Mouse (Mus musculus): ENCODE results near the gene Lyplal1. TPM values are rescaled to one million over a fixed set of nuclear protein-coding genes. Genes with fewer than 3 reads are reported as not detected.

Lyplal1 gene
- polyA plus RNA-seq, 1 experiment from 2014 or later = 17.1 TPM

DNA sequence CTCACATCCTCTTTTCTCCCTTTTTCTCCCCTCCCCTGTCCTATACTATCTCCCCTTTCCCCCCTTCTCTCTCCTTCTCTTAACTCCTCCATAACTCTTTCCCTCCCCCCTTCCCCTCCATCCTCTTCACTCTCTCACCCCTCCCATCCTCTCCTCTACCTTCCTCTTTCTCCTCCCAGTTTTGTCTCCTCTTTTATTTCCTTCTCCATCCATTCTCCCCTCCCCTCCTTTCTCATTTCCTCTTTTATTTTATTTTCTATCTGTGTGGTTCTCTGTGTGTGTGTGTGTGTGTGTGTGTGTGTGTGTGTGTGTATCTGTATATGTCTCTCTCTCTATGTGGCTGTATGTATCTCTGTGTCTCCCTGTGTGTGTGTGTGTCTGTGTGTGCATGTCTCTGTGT lies 6.6 kb upstream of the Lyplal1 start:
- Histone ChIP-seq H3K36me3 (no peaks in the 10 kb centered on the region), H3K9me3 (no peaks in the 10 kb centered on the region), H3K4me2 (no peak overlapping the region), H3K27ac (no peak overlapping the region), H3K4me3 (no peak overlapping the region), H3K27me3 (no peaks in the 10 kb centered on the region), H3K9ac (no peak overlapping the region), H3K4me1 (0 out of 2 replicates have a peak, but pooled peaks cover 4% of the 10 kb centered on the region)
- ATAC-seq (ENCODE audit: insufficient number of reproducible peaks, insufficient read depth, low FRiP score, low TSS enrichment, low read depth) = no peak

DNA sequence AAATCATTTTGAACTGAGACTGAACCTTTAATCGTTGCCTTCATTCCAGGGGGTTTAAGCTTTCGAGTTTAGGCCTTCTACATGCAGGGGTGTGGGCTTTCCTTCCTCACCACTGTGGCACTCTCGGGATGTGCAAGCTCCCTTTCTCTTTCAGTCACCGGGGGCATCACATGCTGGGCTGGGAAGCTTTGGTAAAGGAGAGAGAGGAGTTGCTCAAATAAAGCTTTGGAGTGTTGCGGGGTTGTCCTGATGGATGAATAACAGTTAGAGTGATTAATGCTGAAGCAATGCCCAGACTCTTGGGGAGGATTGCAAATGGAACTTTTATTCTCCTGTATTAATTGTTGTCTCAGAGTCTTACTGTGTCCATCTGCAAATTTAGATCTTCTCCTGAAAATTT lies 2.7 kb upstream of the Lyplal1 start:
- 52% methylated on average over 5 of the region's 5 CpGs for WGBS
- H3K27ac ChIP-seq = no peak overlapping the region
- no peaks in the 10 kb centered on the region for H3K9me3 ChIP-seq
- H3K4me3 ChIP-seq = no peak overlapping the region
- no peaks in the 10 kb centered on the region for H3K36me3 ChIP-seq
- H3K4me1 ChIP-seq = peaks cover 9% of the 10 kb centered on the region; the same call in 1 of the 2 replicates
- ATAC-seq (ENCODE audit: insufficient number of reproducible peaks, insufficient read depth, low FRiP score, low TSS enrichment, low read depth) = no peak
- H3K9ac ChIP-seq = no peak overlapping the region
- no peaks in the 10 kb centered on the region for H3K27me3 ChIP-seq
- H3K4me2 ChIP-seq = no peak overlapping the region

- Histone ChIP-seq H3K9me3 (no peaks in the 10 kb centered on the region), H3K4me3 (peak overlapping the region; percentile 73), H3K4me1 (peaks cover 9% of the 10 kb centered on the region; the same call in 1 of the 2 replicates), H3K4me2 (peak overlapping the region; percentile 85), H3K36me3 (peaks cover 5% of the 10 kb centered on the region; the same call in 1 of the 2 replicates), H3K9ac (peak overlapping the region; percentile 87; the same call in 1 of the 2 replicates), H3K27ac (peak overlapping the region; percentile 80; the same call in 1 of the 2 replicates), H3K27me3 (no peaks in the 10 kb centered on the region)
- 57% methylated on average over 7 of the region's 7 CpGs for WGBS
- ATAC-seq (ENCODE audit: insufficient number of reproducible peaks, insufficient read depth, low FRiP score, low TSS enrichment, low read depth) = no peak
Observed at GRCm38 (mm10) chr1:186116086-186116600, 967 bp downstream of the Lyplal1 start.

GRCm38 (mm10) chr1:186102313-186102712 lies 14.8 kb downstream of the Lyplal1 start:
- no peak overlapping the region for H3K4me2 ChIP-seq
- no peak overlapping the region for H3K9ac ChIP-seq
- ATAC-seq (ENCODE audit: insufficient number of reproducible peaks, insufficient read depth, low FRiP score, low TSS enrichment, low read depth) = no peak
- no peak overlapping the region for H3K27ac ChIP-seq
- 91% methylated on average over 8 of the region's 8 CpGs for WGBS
- no peaks in the 10 kb centered on the region for H3K27me3 ChIP-seq
- no peaks in the 10 kb centered on the region for H3K4me1 ChIP-seq
- no peak overlapping the region for H3K4me3 ChIP-seq
- H3K36me3 ChIP-seq = no peaks in the 10 kb centered on the region
- H3K9me3 ChIP-seq = no peaks in the 10 kb centered on the region

DNA sequence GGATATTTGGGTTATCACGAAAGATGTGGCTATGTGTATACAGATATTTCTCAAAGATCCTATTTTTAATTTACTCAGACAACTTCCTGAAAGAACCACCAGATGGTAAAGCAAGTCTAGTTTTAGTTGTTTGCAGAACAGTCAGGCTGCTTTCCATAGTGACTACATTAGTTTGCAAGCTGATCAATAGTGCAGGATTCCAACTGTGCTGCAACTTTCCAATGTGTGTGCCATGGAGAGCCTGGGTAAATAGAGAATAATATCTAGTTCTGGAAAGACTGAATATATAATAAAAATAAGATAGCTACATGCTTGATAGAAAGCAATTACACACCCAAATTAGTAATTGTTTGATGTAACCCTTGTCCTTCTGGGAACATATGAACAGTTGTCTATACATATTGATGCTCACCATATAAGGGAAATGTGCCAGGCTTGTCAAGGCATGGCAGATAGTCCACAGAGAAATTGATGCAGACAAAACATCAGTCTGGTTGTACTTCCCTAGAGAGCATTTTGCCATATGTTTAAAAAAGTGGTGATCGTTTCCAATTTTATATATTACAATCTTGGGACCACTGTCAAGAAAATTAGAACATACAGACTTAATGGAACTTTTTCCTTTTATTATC lies 50.7 kb downstream of the Lyplal1 start:
- H3K4me3 ChIP-seq = no peak overlapping the region
- H3K27ac ChIP-seq = no peak overlapping the region
- 77% methylated on average over 2 of the region's 2 CpGs for WGBS
- H3K9me3 ChIP-seq = no peaks in the 10 kb centered on the region
- no peaks in the 10 kb centered on the region for H3K36me3 ChIP-seq
- no peak for ATAC-seq (ENCODE audit: insufficient number of reproducible peaks, insufficient read depth, low FRiP score, low TSS enrichment, low read depth)
- H3K4me2 ChIP-seq = no peak overlapping the region
- peaks cover 6% of the 10 kb centered on the region; the same call in 1 of the 2 replicates for H3K4me1 ChIP-seq
- H3K27me3 ChIP-seq = no peaks in the 10 kb centered on the region
- H3K9ac ChIP-seq = no peak overlapping the region

GRCm38 (mm10) chr1:186060041-186060440 lies 57.1 kb downstream of the Lyplal1 start:
- Histone ChIP-seq H3K27ac (peak overlapping the region; percentile 44; the same call in 1 of the 2 replicates), H3K4me3 (no peak overlapping the region), H3K4me2 (no peak overlapping the region), H3K36me3 (no peaks in the 10 kb centered on the region), H3K9ac (no peak overlapping the region), H3K27me3 (no peaks in the 10 kb centered on the region; the same call in 1 of the 2 replicates), H3K4me1 (peaks cover 22% of the 10 kb centered on the region), H3K9me3 (no peaks in the 10 kb centered on the region)
- WGBS = 33% methylated on average over 2 of the region's 2 CpGs
- no peak for ATAC-seq (ENCODE audit: insufficient number of reproducible peaks, insufficient read depth, low FRiP score, low TSS enrichment, low read depth)

- no peaks in the 10 kb centered on the region; the same call in 1 of the 2 replicates for H3K27me3 ChIP-seq
- peak overlapping the region; percentile 33; the same call in 1 of the 2 replicates for H3K27ac ChIP-seq
- H3K4me3 ChIP-seq = no peak overlapping the region
- peak overlapping the region; percentile 30; the same call in 1 of the 2 replicates for H3K4me2 ChIP-seq
- H3K9me3 ChIP-seq = no peaks in the 10 kb centered on the region
- 80% methylated on average over 7 of the region's 7 CpGs for WGBS
- no peak for ATAC-seq (ENCODE audit: insufficient number of reproducible peaks, insufficient read depth, low FRiP score, low TSS enrichment, low read depth)
- peaks cover 24% of the 10 kb centered on the region for H3K4me1 ChIP-seq
- no peak overlapping the region for H3K9ac ChIP-seq
- no peaks in the 10 kb centered on the region for H3K36me3 ChIP-seq
Observed at GRCm38 (mm10) chr1:186054227-186054626, 62.9 kb downstream of the Lyplal1 start.

GRCm38 (mm10) chr1:186053280-186054043 lies 63.6 kb downstream of the Lyplal1 start:
- Histone ChIP-seq H3K9ac (no peak overlapping the region), H3K27ac (peak overlapping the region; percentile 33; the same call in 1 of the 2 replicates), H3K9me3 (no peaks in the 10 kb centered on the region), H3K4me1 (peaks cover 24% of the 10 kb centered on the region), H3K36me3 (no peaks in the 10 kb centered on the region), H3K27me3 (no peaks in the 10 kb centered on the region; the same call in 1 of the 2 replicates), H3K4me3 (no peak overlapping the region), H3K4me2 (peak overlapping the region; percentile 30; the same call in 1 of the 2 replicates)
- 40% methylated on average over 12 of the region's 12 CpGs for WGBS
- no peak for ATAC-seq (ENCODE audit: insufficient number of reproducible peaks, insufficient read depth, low FRiP score, low TSS enrichment, low read depth)

GRCm38 (mm10) chr1:186043709-186044452 lies 73.2 kb downstream of the Lyplal1 start:
- Histone ChIP-seq H3K9me3 (no peaks in the 10 kb centered on the region), H3K4me1 (peaks cover 12% of the 10 kb centered on the region; the same call in 1 of the 2 replicates), H3K4me2 (no peak overlapping the region), H3K36me3 (no peaks in the 10 kb centered on the region), H3K4me3 (no peak overlapping the region), H3K9ac (no peak overlapping the region), H3K27me3 (no peaks in the 10 kb centered on the region), H3K27ac (no peak overlapping the region)
- ATAC-seq (ENCODE audit: insufficient number of reproducible peaks, insufficient read depth, low FRiP score, low TSS enrichment, low read depth) = no peak
- 76% methylated on average over 11 of the region's 11 CpGs for WGBS

GRCm38 (mm10) chr1:186041841-186042240 lies 75.3 kb downstream of the Lyplal1 start:
- Histone ChIP-seq H3K9ac (no peak overlapping the region), H3K9me3 (no peaks in the 10 kb centered on the region), H3K4me3 (no peak overlapping the region), H3K4me2 (no peak overlapping the region), H3K36me3 (no peaks in the 10 kb centered on the region), H3K27me3 (no peaks in the 10 kb centered on the region), H3K4me1 (peaks cover 12% of the 10 kb centered on the region; the same call in 1 of the 2 replicates), H3K27ac (no peak overlapping the region)
- WGBS = 60% methylated on average over 1 of the region's 1 CpGs
- ATAC-seq (ENCODE audit: insufficient number of reproducible peaks, insufficient read depth, low FRiP score, low TSS enrichment, low read depth) = no peak

Data from embryonic facial prominence, embryonic 13.5 days (tissue).